Mouse (Mus musculus) left cerebral cortex, postnatal 25 days (tissue): Measurements from ENCODE around the gene Chfr. TPM values are rescaled to one million over a fixed set of nuclear protein-coding genes. Genes with fewer than 3 reads are reported as not detected.

ENCODE experiments used
- DNase-seq, 2 experiments: peaks; one replicate each; pipeline ENCODE4 v3.0.0; 2022; ENCODE audit warnings: low spot score in 2 of 2, mixed read lengths in 1 of 2
- intact Hi-C: fragments of 180-260 bp; cut with DNase I; formaldehyde crosslinking; loops from one replicate; pipeline ENCODE4 v1.15.1; 2025
- total RNA-seq, 2 experiments: library from RNA; stranded (reverse); gene quantifications; 2 replicates each; pipeline ENCODE4 v1.2.3; 2021

The Chfr gene
- total RNA-seq, 2 experiments from 2014 or later = 51.3 to 54.7 TPM

DNA sequence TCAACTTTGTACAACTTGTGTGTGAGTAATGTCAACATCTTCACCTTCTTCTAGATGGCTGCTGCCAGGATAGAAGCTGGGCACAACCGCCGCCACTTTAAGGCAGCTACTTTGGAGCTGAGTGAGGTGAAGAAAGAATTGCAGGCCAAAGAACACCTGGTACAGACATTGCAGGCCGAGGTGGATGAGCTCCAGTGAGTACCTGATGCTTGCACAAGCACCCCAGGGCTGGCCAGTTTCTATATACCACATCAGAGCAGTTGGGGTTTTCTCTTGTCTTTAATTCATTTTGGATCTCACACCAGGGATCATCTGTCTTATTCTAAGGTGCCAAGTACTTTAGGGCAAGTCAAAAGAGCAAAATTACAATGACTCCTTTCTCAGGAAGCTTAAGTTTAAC lies 81.1 kb downstream of the Chfr start:
- intact Hi-C loops = no loop called here
- DNase-seq = no peak

DNA sequence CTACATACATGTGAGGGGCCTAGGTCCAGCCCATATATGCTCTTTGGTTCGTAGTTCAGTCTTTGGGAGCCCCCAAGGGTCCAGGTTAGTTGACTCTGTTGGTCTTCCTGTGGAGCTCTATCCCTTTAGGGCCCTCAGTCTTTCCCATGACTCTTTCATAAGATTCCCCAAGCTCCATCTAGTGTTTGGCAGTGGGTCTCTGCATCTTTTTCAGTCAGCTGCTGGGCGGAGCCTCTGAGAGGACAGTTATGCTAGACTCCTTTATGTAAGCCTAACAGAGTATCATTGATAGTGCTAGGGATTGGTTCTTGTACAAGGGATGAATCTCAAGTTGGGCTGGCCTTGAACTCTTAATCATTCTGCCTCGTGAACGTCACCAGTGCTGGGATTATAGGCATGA lies 84.7 kb downstream of the Chfr start:
- intact Hi-C loops = no loop called here
- no peak for DNase-seq

Other genes with a start within 250 kb of the Chfr start
- gene Gm15446, start 212.4 kb upstream of the Chfr start, total RNA-seq = 10 to 100 TPM; 31.5 to 37.3 TPM
- 10 to 100 TPM; 44.6 to 56.6 TPM for gene Zfp932, start 139.3 kb upstream of the Chfr start, total RNA-seq
- gene Gm17655, start 63.3 kb upstream of the Chfr start, total RNA-seq = 10 to 100 TPM in 1 of 2 experiments, 1 to 10 TPM in 1; 8.1 to 10.3 TPM
- under 1 TPM; 0.25 to 0.53 TPM for gene Gm35315, start 41.4 kb upstream of the Chfr start, total RNA-seq
- 10 to 100 TPM in 1 of 2 experiments, 1 to 10 TPM in 1; 9.6 to 12.8 TPM for gene Plcxd1, start 35.9 kb upstream of the Chfr start, total RNA-seq
- gene Gtpbp6, start 27.6 kb upstream of the Chfr start, total RNA-seq = 10 to 100 TPM; 80.5 to 95.6 TPM
- gene Zfp605, start 25.8 kb upstream of the Chfr start, total RNA-seq = 10 to 100 TPM; 17.4 to 18.6 TPM
- gene Golga3, start 40.9 kb downstream of the Chfr start, total RNA-seq = 10 to 100 TPM; 42.3 to 44.4 TPM
- 10 to 100 TPM; 37.5 to 46.0 TPM for gene Ankle2, start 95.2 kb downstream of the Chfr start, total RNA-seq
- gene Pgam5, start 134.1 kb downstream of the Chfr start, total RNA-seq = 10 to 100 TPM; 60.0 to 65.1 TPM
- gene Pxmp2, start 150.3 kb downstream of the Chfr start, total RNA-seq = 1 to 10 TPM; 8.0 to 8.1 TPM
- gene Pole, start 150.5 kb downstream of the Chfr start, total RNA-seq = 1 to 10 TPM; 1.3 TPM
- under 1 TPM in 1 of 2 experiments, not detected in 1; 0.23 TPM for gene P2rx2, start 207.4 kb downstream of the Chfr start, total RNA-seq
- gene Lrcol1, start 208.9 kb downstream of the Chfr start, total RNA-seq = not detected